Mouse (Mus musculus): ENCODE measurements around the gene Pik3r2.

Gene Pik3r2

GRCm38 (mm10) chr8:70742176-70742575, 34.3 kb downstream of the Pik3r2 start:
- DNase-seq (ENCODE audit: low read depth, low spot score), result no peak

- no peak for DNase-seq (ENCODE audit: low read depth, low spot score)
Observed at GRCm38 (mm10) chr8:70741661-70742060, 34.9 kb downstream of the Pik3r2 start.

DNA sequence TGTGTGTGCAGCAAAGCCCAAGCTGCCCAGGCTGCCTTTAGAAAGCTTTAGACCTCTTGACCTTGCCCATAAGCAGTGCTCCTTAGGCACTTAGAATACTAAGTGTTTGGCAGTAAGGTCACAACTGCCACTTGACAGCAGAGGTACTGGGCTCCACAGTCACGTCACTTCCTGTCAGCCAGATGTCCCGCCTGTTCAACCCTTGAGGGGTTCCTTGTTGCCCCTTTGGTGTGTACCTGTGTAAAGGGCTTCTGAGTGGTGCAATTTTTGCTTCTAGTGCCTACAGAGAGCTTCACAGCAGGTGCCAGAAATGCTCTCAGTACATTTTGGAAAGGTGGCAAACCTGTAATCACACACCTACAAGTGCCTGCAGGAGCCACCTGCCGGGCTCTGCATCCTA, 38.3 kb downstream of the Pik3r2 start:
- no peak for DNase-seq (ENCODE audit: low read depth, low spot score)

DNA sequence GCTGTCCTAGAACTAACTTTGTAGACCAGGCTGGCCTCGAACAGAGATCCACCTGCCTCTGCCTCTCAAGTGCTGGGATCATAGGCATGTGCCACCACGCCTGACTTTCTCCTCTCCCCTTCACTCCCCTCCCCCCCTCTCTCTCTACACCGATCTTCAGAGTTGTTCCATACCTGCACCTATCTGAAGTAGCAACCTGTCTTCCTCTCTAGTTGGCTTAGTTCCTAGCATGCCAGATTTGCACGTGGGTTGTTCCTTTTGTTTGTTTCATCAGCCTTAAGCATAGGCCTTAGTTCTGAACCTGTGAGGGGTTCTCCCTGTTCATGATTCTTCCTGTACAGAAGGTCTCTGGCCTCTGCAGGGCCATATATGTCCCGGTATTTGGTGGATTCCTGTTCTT, 38.8 kb downstream of the Pik3r2 start:
- DNase-seq (ENCODE audit: low read depth, low spot score), result no peak

- no peak for DNase-seq (ENCODE audit: low read depth, low spot score)
Observed at GRCm38 (mm10) chr8:70730956-70731355, 45.6 kb downstream of the Pik3r2 start.

GRCm38 (mm10) chr8:70729808-70730475, 46.6 kb downstream of the Pik3r2 start:
- DNase-seq (ENCODE audit: low read depth, low spot score), result no peak

- no peak for DNase-seq (ENCODE audit: low read depth, low spot score)
Observed at GRCm38 (mm10) chr8:70726721-70727120, 49.8 kb downstream of the Pik3r2 start.

GRCm38 (mm10) chr8:70725792-70726447, 50.6 kb downstream of the Pik3r2 start:
- DNase-seq (ENCODE audit: low read depth, low spot score), result no peak

DNA sequence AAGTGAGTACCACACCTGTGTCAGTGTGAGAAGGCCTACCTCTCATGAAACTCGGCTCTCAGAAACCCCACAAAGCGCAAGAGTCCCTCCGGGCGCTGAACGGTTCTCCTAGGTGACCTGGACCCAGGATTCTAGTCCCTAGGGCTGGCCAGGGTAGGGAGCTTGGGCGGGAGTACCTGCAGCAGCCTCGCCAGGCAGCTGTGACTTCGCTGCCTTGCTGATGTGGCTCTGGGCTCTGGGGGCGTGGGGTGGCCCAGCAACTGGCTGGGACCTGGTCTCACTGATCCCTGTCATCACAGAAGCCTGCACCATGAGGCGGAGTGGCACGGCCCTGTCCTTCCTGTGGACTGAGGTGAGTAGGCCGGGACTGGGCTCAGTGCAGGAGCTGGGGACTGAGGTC, 52.3 kb downstream of the Pik3r2 start:
- no peak for DNase-seq (ENCODE audit: low read depth, low spot score)

DNA sequence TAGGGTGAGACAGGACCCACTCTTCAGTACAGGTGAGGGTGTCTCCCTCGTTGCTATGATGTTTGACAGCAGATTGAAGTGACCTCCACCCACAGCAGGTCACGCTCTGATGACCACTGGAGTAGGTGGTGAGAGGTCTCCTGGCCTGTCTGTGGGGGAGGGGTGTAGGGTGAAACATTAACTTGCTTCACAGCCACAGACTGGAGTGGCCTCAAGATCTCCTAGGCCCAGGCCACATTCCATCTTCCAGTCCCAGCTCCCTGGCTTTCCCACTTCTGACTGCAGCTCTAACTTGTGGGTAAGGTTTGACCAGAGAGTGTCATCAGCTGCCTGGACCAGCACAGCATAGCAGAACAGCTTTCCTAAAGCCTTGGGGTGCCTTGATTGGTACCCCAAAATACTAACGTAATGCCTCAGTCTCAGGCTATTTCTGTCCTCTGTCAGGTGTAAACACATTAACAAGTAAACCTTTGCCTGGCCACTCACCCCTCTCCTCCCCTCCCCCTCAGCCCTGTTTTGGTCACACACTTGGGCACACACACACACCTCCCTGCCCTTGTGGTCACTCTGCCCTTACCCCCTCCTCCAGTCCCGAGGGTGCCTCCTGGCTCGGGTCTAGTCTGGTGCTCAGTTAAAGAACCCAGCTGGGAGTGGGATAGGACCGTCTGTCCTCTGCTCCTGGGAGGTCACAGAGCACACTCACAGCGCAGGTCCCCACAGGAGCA, 52.9 kb downstream of the Pik3r2 start, which contains the start of gene Pde4c:
TSS of gene Pde4c (plus strand) at position 235 of the 725 bp plus-strand sequence.
- no peak for DNase-seq (ENCODE audit: low read depth, low spot score)

DNA sequence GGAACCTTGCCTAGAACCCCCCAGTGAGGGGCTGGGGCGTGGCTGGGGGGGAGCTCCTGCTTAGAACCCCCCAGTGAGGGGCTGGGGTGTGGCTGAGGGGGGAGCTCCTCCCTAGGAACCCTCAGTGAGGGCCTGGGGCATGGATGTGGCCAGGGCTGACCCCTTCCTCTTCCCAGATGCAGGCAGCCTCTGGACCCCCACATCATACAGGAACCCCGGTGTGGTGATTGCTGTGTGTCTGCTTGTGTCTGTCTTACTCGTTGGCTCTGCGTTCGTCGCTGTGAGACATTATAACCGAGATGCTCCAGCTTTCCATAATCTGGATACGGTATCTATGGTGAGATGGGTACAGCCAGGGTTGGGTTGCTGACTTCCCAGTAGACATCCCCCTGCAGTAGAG, 54.9 kb downstream of the Pik3r2 start:
- no peak for DNase-seq (ENCODE audit: low read depth, low spot score)

GRCm38 (mm10) chr8:70720739-70721138, 55.8 kb downstream of the Pik3r2 start:
- no peak for DNase-seq (ENCODE audit: low read depth, low spot score)

- no peak for DNase-seq (ENCODE audit: low read depth, low spot score)
Observed at GRCm38 (mm10) chr8:70719796-70720270, 56.7 kb downstream of the Pik3r2 start.

DNA sequence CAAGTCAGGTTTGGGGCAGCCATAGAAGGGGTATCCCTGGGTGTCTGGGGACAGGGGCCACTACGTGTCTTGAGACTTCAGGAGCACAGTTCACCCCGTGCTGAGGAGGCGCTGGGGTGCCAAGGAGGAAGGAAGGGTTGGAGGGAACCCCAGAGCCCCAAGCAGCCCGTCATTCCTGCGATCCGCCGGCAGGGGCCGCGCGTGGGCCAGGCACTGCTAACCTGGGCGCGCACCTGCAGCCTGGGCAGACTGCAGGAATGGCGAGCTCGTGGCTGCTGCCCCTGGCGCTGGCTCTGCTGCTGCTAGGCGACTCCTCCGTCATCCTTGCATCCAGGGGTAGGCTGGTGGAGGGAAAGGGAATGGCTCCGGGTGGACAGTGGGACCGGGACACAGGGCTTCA, 58.2 kb downstream of the Pik3r2 start, which contains the start of gene Gm3336:
TSS of gene Gm3336 (plus strand) at position 247 of the 400 bp plus-strand sequence.
- no peak for DNase-seq (ENCODE audit: low read depth, low spot score)

Data from telencephalon, adult 2 months (tissue).